Mouse (Mus musculus): ENCODE data around the gene Dctn1. TPM values are rescaled to one million over a fixed set of nuclear protein-coding genes. Genes with fewer than 3 reads are reported as not detected.

Dctn1 gene
- polyA plus RNA-seq, 2 experiments = 21.1 to 22.5 TPM

- peaks cover 4 to 5% of the 10 kb centered on the region in 2 experiments; a peak in 3 of 4 replicates for H3K4me1 ChIP-seq (replicated peaks; ENCODE audit: control insufficient read depth in 2 of 2, insufficient read depth in 2 of 2, low read length in 1 of 2)
- DNase-seq (ENCODE audit: low read depth in 3 of 3, low spot score in 3 of 3) (no peak), ATAC-seq (ENCODE audit: insufficient read depth) (no peak)
- 41% methylated on average over 4 of the region's 4 CpGs for WGBS (ENCODE audit: insufficient replicate concordance)
- no peaks in the 10 kb centered on the region for H3K9me3 ChIP-seq (ENCODE audit: control insufficient read depth, low read length)
- H3K27me3 ChIP-seq (ENCODE audit: control insufficient read depth, insufficient read depth, low read length) = peaks cover 19% of the 10 kb centered on the region
- no peak overlapping the region for H3K4me2 ChIP-seq (ENCODE audit: low read depth)
- H3K4me3 ChIP-seq (ENCODE audit: insufficient read depth in 1 of 2, low read depth in 2 of 2, low read length in 2 of 2) = no peak overlapping the region
- TF ChIP-seq CTCF (IDR thresholded peaks at IDR 0.05; ENCODE audit: low read depth) (no peak), EP300 (IDR thresholded peaks at IDR 0.05; ENCODE audit: low read depth) (no peak)
- H3K36me3 ChIP-seq (replicated peaks; ENCODE audit: control insufficient read depth, insufficient read depth, low read depth) = no peaks in the 10 kb centered on the region
- no peak overlapping the region for H3K9ac ChIP-seq (replicated peaks)
- no peak overlapping the region for H3K27ac ChIP-seq
Measured at GRCm38 (mm10) chr6:83141636-83142035, 24.1 kb upstream of the Dctn1 start.

DNA sequence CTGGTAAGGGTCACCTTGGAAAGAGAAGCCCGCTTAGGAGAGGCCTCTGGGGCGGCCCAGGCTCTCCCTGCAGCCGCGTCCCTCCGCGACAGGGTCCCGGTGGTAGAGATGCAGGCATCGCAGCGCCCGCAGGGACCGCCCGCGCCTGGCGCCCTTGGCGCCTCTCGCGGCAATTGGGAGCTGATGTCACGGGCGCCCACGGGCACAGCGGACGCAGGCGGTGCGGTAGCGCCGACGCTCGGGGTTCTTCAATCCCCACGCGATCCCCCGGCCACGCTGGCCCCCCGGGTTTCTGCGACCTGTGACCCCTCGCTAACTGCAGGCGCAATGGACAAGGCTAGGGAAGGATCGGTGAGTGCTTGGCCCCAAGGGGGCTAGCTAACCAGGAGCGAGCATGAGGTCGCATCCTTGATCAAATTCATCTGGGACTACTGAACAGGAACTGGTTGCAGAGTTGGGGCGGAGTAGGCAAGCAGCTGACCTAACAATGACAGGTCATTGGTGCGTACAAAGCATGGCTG is 23.4 kb upstream of the Dctn1 start:
- TF ChIP-seq CTCF (IDR thresholded peaks at IDR 0.05; ENCODE audit: low read depth) = no peak
- TF ChIP-seq EP300 (IDR thresholded peaks at IDR 0.05; ENCODE audit: low read depth) = no peak
- Histone ChIP-seq H3K9ac (replicated peaks) (no peak overlapping the region), H3K9me3 (ENCODE audit: control insufficient read depth, low read length) (no peaks in the 10 kb centered on the region), H3K4me3 (ENCODE audit: insufficient read depth in 1 of 2, low read depth in 2 of 2, low read length in 2 of 2) (no peak overlapping the region), H3K36me3 (replicated peaks; ENCODE audit: control insufficient read depth, insufficient read depth, low read depth) (no peaks in the 10 kb centered on the region), H3K4me2 (ENCODE audit: low read depth) (peak overlapping the region; percentile 41), H3K27me3 (ENCODE audit: control insufficient read depth, insufficient read depth, low read length) (peaks cover 13% of the 10 kb centered on the region), H3K4me1 (replicated peaks; ENCODE audit: control insufficient read depth in 2 of 2, insufficient read depth in 2 of 2, low read length in 1 of 2) (peaks cover 4 to 5% of the 10 kb centered on the region in 2 experiments; a peak in 3 of 4 replicates), H3K27ac (no peak overlapping the region)
- ATAC-seq (ENCODE audit: insufficient read depth) (no peak), DNase-seq (ENCODE audit: low read depth in 3 of 3, low spot score in 3 of 3) (no peak)
- WGBS (ENCODE audit: insufficient replicate concordance) = 7% methylated on average over 41 of the region's 41 CpGs

DNA sequence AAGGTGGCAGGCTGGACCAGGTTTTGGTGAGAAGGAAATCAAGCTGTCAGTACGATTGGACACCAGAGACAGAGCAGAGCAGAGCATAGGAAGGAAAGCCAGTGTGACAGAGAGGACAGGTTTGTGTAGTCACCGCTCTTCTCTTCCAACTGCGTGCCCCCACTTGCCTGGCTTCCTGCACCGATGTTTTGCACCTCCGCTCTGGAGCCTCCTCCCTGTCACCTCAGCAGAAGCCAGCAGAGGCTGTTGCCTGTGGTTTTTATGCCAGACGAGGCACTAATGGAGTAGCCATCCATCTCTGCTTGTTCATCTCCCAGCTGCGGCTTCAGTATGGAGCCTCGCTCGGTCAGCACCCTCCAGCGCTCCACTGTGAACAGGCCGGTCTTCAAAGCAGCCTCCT is 22.8 kb upstream of the Dctn1 start:
- 50% methylated on average over 11 of the region's 11 CpGs for WGBS (ENCODE audit: insufficient replicate concordance)
- TF ChIP-seq CTCF (IDR thresholded peaks at IDR 0.05; ENCODE audit: low read depth) (no peak), EP300 (IDR thresholded peaks at IDR 0.05; ENCODE audit: low read depth) (no peak)
- Histone ChIP-seq H3K36me3 (replicated peaks; ENCODE audit: control insufficient read depth, insufficient read depth, low read depth) (no peaks in the 10 kb centered on the region), H3K9ac (replicated peaks) (no peak overlapping the region), H3K4me1 (replicated peaks; ENCODE audit: control insufficient read depth in 2 of 2, insufficient read depth in 2 of 2, low read length in 1 of 2) (peaks cover 0 to 5% of the 10 kb centered on the region in 2 experiments; a peak in 2 of 4 replicates), H3K4me2 (ENCODE audit: low read depth) (no peak overlapping the region), H3K4me3 (ENCODE audit: insufficient read depth in 1 of 2, low read depth in 2 of 2, low read length in 2 of 2) (no peak overlapping the region), H3K27ac (no peak overlapping the region), H3K9me3 (ENCODE audit: control insufficient read depth, low read length) (no peaks in the 10 kb centered on the region), H3K27me3 (ENCODE audit: control insufficient read depth, insufficient read depth, low read length) (peaks cover 13% of the 10 kb centered on the region)
- ATAC-seq (ENCODE audit: insufficient read depth) = no peak
- no peak for DNase-seq (ENCODE audit: low read depth in 3 of 3, low spot score in 3 of 3)

DNA sequence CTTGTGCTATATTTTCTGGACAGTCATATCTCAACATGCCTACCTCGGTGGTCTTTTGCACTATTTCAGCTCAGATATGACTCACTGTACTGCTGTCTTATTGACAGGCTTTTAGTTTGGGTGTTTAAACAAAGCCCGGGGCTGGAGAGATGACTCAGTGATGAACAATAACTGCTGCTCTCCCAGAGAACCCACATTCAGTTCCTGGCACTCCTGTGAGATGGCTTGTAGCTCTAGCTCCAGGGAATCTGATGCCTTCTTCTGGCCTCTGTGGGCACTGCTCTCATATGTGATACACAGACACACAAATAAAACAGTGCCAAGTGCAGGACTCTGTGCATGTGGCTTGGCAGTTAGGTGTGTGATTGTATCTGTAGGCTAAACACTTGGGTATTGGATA is 20.5 kb upstream of the Dctn1 start:
- Histone ChIP-seq H3K27ac (no peak overlapping the region), H3K9ac (replicated peaks) (no peak overlapping the region), H3K27me3 (ENCODE audit: control insufficient read depth, insufficient read depth, low read length) (peaks cover 13% of the 10 kb centered on the region), H3K9me3 (ENCODE audit: control insufficient read depth, low read length) (no peaks in the 10 kb centered on the region), H3K4me3 (ENCODE audit: insufficient read depth in 1 of 2, low read depth in 2 of 2, low read length in 2 of 2) (no peak overlapping the region), H3K36me3 (replicated peaks; ENCODE audit: control insufficient read depth, insufficient read depth, low read depth) (no peaks in the 10 kb centered on the region), H3K4me2 (ENCODE audit: low read depth) (no peak overlapping the region), H3K4me1 (replicated peaks; ENCODE audit: control insufficient read depth in 2 of 2, insufficient read depth in 2 of 2, low read length in 1 of 2) (peaks cover 0 to 2% of the 10 kb centered on the region in 2 experiments; a peak in 1 of 4 replicates)
- TF ChIP-seq EP300 (IDR thresholded peaks at IDR 0.05; ENCODE audit: low read depth) = no peak
- TF ChIP-seq CTCF (IDR thresholded peaks at IDR 0.05; ENCODE audit: low read depth) = no peak
- 38% methylated on average over 2 of the region's 2 CpGs for WGBS (ENCODE audit: insufficient replicate concordance)
- ATAC-seq (ENCODE audit: insufficient read depth) (no peak), DNase-seq (ENCODE audit: low read depth in 3 of 3, low spot score in 3 of 3) (no peak)

DNA sequence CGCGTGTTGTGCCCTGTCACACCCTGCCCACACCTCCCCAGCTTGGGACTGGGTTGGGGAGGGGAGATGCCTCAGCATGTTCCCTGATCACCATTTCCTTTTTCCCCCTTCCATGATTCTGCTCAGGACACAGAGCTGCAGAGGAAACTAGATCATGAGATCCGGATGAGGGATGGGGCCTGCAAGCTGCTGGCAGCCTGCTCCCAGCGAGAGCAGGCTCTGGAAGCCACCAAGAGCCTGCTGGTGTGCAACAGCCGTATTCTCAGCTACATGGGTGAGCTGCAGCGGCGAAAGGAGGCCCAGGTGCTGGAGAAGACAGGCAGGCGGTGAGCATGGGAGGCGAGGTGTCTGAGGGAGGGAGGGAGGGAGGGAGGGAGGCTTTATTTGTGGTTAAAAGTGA is 19.9 kb upstream of the Dctn1 start:
- H3K4me3 ChIP-seq (ENCODE audit: insufficient read depth in 1 of 2, low read depth in 2 of 2, low read length in 2 of 2) = no peak overlapping the region
- H3K27ac ChIP-seq = no peak overlapping the region
- no peaks in the 10 kb centered on the region for H3K9me3 ChIP-seq (ENCODE audit: control insufficient read depth, low read length)
- H3K4me2 ChIP-seq (ENCODE audit: low read depth) = no peak overlapping the region
- no peak for ATAC-seq (ENCODE audit: insufficient read depth)
- WGBS (ENCODE audit: insufficient replicate concordance) = 39% methylated on average over 9 of the region's 9 CpGs
- no peak for TF ChIP-seq EP300 (IDR thresholded peaks at IDR 0.05; ENCODE audit: low read depth)
- TF ChIP-seq CTCF (IDR thresholded peaks at IDR 0.05; ENCODE audit: low read depth) = no peak
- H3K9ac ChIP-seq (replicated peaks) = no peak overlapping the region
- peaks cover 0 to 2% of the 10 kb centered on the region in 2 experiments; a peak in 1 of 4 replicates for H3K4me1 ChIP-seq (replicated peaks; ENCODE audit: control insufficient read depth in 2 of 2, insufficient read depth in 2 of 2, low read length in 1 of 2)
- no peaks in the 10 kb centered on the region for H3K36me3 ChIP-seq (replicated peaks; ENCODE audit: control insufficient read depth, insufficient read depth, low read depth)
- peaks cover 13% of the 10 kb centered on the region for H3K27me3 ChIP-seq (ENCODE audit: control insufficient read depth, insufficient read depth, low read length)
- DNase-seq (ENCODE audit: low read depth in 3 of 3, low spot score in 3 of 3) = no peak

Measured in liver, embryonic 14.5 days (tissue).